Mouse (Mus musculus) embryo, embryonic 11.5 days (tissue): ENCODE data around the gene Fbxl15.

Source experiments
- DNase-seq: peaks from one replicate; pipeline ENCODE4 v3.0.0-alpha.2; 2012; ENCODE audit warnings: low read depth, low spot score

Gene Fbxl15

DNA sequence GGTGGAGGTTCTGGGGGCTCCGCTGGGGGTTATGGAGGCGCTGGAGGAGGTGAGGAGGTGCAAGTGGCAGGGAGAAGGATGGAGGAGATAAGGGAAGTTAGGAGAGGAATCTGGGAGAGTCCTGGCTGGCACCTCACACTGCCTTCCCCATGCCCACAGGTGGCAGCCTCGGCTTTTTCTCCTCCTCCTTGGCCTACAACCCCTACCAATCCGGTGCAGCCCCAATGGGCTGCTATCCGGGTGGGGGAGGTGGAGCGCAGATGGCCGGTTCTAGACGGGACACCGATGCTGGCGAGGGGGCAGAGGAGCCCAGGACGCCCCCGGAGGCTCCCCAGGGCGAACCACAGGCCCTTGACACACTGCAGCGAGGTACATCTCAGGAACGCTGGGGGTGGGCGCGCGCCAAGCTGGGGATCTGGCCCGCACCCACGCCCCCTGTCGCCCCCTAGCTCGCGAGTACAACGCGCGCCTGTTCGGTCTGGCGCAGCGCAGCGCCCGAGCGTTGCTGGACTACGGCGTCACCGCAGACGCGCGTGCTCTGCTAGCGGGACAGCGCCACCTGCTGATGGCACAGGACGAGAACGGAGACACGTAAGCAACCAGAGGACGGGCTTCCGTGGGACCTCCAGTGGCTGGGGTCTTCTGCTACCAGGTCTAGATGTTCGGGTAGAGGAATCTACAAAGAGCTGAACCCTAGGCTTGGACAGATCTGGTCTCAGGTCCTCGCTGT is 19.1 kb upstream of the Fbxl15 start:
- DNase-seq: peak; percentile 87

DNA sequence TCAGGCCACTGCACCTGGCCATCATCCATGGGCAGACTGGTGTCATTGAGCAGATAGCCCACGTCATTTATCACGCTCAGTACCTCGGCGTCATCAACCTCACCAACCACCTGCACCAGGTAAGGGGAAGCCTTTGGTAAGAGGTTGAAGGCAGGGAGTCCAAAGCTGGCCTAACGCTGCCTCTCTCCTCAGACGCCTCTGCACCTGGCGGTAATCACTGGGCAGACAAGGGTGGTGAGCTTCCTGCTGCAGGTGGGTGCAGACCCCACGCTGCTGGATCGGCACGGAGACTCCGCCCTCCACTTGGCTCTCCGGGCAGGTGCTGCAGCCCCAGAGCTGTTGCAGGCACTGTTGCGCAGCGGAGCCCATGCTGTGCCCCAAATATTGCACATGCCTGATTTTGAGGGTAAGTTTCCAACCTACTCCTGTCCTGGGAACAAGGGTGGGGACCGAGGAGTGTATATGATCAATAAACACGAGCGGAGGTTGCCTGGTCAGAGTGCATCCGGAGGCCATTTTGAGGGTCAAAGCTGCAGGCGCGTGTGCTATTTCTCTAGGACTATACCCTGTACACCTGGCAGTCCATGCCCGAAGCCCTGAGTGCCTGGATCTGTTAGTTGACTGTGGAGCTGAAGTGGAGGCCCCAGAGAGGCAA is 18.2 kb upstream of the Fbxl15 start:
- no peak for DNase-seq

DNA sequence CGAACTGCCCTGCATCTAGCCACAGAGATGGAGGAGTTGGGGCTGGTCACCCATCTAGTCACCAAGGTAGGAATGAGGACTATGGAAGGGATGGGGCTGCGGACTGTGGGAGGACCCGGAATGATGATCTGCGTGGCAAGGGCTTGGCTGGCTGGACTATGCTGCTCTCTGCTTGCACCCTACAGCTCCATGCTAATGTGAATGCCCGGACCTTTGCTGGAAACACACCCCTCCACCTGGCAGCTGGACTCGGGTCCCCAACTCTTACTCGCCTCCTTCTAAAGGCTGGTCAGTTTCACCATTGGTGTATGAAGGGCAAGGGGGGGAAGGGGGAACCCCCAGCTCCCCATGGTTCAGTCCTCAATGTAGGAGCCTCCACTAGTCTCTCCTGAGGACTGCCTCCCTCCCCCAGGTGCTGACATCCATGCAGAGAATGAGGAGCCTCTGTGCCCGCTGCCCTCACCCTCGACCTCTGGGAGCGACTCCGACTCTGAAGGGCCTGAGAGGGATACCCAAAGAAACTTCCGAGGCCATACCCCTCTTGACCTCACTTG is 17.6 kb upstream of the Fbxl15 start:
- DNase-seq: no peak

DNA sequence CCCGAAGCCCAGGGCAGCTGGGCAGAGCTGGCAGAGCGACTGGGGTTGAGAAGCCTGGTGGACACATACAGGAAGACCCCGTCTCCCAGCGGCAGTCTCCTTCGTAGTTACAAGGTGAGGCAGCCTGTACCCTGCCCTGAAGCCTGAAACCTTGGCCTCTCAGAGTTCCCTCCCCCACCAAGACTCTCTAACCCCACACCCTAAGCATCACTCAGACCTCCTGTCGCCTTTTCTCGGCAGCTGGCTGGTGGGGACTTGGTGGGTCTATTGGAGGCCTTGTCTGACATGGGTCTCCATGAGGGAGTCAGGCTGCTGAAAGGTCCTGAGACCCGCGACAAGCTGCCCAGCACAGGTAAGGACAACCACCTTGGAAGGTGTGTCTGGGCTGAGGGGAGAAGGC is 16.6 kb upstream of the Fbxl15 start:
- DNase-seq: no peak

DNA sequence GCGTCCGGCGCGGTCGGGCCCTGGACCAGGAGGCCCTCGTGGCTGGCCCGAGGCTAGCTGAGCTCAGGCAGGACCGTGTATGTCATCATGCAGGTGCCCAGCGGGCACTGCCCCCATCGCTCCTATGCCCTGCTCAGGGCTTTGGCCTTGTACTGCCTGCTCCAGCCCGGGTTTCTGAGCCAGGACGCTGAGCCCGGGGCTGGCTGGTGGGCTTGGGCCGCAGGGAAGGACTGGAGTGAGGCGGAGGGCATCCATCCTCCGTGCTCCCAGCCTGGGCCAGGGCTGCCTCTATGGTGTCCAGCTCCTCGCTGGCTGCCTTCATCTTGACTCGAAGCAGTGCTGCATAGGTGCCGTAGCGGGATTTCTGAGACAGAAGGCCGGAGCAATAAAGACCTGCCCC is 15.4 kb upstream of the Fbxl15 start:
- no peak for DNase-seq

DNA sequence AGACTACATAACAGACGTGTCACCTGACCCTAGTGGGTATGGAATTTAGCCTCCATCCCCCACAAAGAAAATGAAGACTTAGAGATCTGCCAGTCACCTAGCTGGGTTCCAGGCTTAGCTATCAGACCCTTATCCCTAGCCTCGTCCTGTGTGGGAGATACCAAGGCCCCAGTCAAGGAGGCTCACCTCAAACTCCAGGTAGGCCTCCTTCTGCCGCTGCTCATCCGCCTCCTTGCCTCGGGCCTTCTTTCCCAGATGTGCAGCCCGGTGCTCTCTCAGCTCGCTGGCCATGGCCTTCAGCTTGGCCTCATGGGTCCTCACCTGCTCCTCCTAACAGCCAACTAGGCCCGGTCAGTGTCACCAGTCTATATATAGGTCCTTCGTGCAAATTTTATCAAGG is 14.9 kb upstream of the Fbxl15 start:
- DNase-seq: no peak

DNA sequence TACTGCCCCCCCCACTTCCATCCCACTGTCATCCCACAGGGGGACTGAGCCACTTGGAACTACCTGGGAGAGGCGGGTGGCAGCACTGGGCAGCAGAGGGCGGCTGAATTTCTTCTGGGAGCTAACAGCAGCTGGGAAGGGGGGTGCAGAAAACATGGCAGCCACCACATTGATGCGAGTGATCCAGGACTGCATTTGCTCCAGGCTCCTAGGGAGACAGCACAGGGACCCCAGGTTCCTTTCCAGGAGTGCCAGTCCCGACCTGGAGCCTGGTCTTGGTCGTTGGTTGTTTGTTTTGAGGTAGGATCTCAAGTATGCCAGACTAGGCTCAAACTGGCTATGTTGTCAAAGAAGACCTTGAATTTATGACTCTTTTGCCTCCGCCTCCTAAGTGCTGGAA is 14.4 kb upstream of the Fbxl15 start:
- no peak for DNase-seq

DNA sequence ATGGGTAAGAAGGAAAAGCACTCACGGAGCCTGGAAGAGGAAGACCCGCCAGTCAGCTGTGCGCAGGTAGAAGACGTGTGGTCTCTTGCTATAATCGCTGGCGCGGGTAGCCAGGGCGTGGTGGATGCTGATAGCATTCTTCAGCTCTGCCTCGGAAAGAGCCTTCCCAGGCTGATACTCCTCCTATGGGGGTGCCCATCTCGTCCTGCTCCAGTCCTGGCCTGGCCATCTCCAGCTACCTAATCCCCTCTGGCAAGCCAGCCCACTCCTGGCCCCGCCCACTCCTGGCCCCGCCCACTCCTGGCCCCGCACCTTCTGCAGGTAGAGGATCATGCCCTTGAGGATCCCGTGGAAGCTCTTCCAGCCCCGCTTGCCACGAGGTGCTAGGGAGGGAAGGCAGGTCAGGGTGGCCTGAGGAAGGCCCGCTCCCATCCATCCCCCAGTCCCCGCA is 13.8 kb upstream of the Fbxl15 start:
- no peak for DNase-seq

DNA sequence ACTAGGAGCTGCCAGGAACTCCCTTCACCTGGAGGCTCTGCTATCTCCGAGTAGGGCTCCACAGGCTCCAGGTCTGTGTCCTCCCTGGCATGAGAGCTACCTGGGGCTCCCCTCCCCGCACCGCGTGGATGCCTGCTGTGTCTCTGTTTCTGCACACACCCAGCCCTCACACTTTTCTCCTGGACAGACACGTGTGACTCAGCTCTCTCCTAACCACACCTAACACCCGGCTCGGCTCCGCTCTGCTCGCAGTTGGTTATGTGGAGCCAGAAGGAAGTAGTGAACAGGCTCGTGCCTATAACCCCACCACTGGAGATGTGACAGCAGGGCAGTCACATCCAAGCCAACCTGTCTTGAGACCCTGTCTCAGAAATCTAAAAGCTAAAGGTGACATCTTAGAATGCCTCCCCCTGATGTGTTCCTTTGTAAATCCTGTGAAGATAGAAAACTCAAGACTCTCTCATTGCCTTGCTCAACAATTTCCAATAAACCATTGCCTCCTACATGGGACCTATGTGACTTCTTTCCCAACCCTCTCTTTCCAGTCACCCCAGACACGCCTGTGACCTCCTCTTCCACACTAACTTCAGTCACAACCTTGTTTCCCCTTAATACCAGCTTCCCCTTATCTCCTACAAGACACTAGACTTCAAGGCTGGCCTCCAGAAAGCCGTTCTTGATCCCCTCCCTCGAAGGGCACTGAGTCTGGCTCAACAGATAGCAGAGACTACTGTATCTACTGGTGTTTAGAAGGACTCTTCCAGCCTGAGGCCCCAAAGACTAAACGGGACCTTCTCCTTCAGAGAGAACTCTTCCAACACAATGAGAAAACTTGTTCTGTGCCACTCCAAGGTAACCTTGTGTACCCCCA is 12.9 kb upstream of the Fbxl15 start:
- DNase-seq: no peak

DNA sequence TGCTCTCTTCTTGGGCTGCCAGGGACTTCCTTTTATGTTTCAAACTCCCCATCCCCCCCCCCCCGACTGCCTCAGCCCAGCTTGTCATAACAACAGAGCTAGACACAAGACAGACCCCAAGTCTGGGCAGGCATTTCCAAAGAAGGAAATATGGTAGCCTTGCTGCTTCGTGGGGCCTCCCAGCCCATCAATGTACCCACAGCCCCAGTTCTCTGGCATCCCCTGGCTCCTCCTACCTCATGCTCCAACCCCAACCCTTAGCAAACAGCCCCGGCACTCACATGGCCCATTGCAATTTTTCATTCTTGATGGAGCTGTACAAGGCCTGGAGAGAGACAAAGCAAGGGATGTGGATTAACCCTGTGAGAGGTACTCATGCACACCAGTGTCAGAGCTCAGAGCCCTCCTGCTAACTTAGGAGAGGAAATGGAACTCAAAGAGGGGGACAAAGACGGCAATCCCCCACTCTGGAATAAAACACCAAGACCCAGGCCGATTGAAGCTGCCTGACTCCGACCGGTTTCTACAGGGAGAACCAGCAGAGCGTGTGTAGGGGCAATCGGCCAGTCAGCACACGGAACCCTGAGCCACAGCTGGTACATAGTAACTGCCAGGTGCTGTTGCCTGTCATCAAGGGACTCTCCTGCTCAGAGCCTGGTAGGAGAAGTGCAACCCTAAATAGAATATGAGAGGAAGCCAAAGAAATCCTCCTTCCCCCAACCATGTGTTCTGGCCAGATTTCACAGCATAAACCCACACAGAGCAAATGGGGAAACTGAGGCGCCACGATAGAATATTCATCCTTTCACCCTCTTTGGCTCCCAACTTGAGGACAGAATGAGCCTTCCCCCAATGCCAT is 12.0 kb upstream of the Fbxl15 start:
- DNase-seq: no peak

DNA sequence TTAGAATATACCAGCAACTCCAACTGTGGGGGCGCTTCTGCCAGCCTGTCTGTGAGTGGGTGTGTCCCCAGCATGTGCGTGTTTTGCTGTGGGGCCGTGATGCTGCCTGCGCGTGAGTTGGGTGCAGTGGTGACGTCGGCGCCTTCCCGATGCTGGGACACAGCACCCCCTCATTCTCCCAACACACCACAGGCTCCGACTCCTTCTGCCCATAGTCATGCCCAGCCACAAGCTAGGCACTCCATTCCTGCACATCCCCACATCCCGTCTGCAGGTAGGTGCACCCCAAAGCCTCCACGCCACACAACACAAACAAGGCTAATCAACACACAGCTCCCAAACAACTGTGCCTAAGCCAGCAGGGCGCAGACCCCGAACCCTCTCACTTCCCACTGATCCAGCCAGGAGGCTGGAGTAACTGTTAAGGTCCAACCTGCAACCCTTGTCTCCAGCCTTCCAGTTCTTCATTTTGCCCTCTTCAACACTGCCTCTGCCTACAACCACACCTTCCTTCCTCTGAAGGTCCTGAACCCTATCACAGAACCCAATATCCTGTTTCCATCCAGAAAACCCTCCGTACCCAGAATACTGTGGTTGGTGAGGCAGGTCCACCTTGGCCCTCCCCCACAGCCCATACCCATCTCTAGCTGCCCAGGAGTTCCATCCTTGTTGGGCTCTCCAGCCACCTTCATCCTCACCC is 11.0 kb upstream of the Fbxl15 start:
- DNase-seq: no peak

DNA sequence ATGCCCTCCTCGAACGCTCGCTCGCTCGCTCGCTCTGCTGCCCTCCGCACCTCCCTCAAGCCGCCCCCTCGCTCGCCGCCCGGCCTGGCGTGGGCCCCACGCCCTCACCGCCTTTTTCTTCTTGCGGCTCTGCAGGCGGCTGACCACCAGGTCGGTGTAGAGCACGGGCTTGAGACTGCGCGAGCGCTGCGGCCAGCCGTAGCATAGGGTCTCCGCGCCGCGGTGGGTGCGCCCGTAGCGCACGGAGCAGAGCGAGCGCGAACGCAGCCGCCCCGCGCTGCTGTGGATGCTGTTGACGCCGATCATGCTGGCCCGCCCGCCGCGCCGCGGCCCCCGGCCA is 10.5 kb upstream of the Fbxl15 start:
- no peak for DNase-seq

DNA sequence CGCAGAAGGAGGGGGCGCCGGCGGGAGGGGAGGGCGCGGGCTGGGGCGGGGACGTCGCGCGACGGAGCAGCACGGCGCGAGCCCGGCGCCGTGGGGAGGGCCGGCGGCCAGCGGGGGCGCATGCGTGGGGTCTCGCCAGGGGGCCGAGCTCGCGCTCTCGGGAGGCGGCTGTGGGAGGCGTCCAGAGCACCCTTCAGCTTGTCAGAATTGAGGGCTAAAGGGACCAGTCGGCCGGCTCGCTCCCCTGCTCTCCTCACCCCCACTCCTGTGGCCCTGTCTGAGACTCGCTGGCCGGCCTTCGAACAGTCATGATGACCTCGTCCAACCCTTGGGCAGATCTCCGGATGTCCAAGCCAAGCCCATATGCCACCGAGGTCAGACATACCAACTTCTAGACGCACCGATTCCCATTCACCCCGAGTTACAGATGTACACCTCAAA is 9.9 kb upstream of the Fbxl15 start:
- DNase-seq: no peak

DNA sequence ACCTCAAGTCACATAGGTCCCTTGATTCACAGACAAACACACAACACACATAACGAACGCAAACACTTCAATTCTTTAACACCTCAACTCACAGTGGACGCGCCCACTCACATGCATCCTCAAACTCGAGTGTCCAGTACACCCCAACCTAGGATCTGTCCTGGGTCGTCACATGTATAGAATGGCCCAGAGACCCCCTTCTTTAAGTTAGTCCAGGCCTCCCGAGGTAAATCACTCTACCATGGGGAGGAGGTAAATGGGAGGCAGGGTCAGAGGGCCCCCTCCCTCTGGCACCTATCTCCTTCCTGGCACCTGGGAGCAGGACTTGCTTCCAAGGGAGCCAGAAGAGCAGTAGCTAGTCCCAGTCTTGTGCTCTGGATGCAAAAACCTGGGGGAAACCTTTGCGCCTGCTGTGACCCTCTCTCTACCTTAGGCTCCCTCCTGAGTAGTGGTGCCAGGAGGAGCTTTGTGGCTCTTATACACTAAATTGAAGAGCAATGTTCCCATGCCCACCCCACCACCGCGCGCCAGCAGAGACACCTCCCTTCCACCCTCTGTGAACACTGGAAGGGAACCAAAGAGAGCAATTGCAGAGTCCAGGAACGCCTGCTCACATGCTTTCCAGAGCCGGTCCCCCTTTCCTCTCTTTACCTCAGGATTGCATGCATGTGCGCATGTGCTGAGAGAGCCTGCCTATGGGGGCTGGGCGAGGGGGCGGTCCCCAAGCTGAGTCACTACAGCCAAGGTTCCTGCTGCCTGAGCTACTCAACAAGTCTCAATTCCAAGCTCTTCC is 9.2 kb upstream of the Fbxl15 start:
- DNase-seq: no peak

DNA sequence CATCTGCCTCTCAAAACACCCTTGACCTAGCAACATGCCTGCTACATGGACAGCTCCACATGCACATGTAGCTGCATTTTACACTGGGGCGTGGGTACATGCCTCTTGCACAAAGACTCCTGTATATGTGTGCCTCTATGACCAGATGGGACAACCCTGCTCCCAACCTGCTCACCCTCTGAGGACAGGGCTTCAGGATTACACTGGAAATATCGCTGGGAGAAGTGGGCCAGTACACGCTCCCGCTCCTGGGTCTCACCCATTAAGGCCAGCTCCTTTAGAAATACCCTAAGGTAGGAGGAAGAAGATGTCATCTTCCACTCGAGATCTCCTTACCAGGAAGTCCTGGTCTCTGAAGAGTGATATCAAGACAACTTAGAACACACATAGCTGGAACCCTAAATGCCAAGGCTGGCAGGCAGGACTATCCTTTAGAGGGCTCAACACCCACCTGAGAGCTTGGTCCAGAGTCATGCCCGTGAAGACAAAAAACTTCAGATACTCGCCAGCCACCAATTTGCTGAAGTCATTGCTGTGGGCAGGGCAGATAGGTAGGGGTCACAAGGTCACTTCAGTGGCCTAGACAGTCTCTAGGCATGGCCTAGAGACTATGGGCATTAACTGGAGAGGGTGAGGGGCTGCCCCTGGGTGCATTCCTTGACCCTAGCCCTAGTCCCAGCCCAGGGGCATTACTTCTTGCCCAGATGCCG is 7.8 kb upstream of the Fbxl15 start:
- no peak for DNase-seq

DNA sequence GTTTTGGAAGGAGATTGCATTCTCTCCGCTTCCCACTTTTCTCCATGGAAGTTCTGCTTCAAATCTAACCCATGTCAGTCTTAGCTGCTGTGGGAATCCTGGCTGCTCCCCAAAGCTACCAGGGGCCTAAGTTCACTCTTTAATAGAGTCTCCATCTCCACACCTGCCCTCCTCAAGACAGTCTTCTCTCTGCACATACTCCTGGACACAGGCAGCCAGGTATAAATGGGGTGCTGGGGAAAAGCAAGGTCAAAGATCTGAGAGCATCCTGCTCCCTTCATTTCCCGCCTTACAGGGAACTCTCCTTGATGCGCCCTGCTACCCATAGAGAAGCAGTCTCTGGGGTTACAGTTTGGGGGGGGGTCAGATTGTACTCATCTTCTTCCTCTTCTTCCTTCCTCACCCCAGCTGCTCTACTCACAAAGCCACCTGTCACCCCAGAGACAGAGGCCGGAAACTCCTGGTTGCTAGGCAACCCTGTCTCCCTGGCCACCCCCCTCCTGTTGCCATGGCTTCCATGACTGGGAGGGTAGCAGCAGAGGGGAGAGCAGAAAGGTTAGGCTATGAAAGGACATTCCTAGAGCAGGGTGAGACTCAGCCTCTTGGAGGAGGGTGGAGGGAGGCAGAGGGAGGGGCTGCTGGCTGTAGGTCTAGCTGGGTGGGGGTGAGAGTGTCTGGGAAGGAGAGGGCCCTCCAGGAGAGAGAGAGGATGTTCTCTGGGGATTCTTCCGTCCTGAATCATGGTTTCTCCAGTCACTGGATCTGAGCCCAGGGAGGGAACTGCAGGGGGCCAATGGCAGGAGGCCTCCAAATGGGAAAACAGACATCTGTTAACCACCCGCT is 6.7 kb upstream of the Fbxl15 start:
- DNase-seq: no peak

DNA sequence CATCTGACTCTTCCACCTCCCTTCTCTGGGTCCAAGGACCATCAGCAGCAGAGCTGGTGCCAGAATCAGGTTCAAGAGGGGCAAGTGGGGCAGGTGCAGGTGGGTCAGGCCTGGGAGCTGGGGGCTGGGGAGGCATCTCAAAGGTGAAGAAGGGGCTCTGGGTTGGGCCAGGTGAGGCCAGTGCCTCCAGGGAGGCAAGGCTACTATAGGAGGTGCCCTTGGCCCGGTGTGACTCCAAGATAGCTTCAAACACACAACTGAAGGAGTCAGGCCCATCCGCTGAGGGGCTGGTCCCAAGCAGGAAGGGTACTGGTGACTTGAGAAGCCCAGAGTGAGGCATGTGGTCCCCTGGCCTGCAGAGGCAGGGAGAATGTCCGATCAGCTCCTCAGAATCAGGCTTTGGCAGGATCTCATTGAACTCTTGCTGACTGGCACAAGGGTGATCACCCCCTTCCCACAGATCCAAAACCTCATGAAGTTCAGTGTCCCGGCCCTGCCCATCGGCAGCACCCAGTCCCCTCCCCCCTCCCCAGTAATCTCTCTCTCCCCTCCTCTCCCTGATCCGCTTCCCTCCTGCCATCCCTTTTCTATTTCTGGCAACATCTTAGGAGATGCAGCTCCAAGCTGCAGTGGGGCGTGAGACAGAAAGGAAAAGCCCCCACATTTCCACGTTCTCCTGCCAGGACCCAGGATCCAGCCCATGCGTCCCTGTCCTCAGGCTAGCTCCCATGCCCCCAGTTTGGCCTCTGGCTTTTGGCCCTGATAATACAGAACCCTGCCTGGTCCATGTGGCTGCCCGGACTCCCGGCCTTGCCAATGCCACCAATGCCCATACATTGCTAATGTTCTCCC is 5.6 kb upstream of the Fbxl15 start:
- DNase-seq: no peak
